Mouse (Mus musculus) embryo, embryonic 11 days (tissue): ENCODE results near the gene Lrrc73.

Experiments used
- DNase-seq: peaks from one replicate; pipeline ENCODE4 v3.0.0-alpha.2; 2015

Lrrc73 gene

DNA sequence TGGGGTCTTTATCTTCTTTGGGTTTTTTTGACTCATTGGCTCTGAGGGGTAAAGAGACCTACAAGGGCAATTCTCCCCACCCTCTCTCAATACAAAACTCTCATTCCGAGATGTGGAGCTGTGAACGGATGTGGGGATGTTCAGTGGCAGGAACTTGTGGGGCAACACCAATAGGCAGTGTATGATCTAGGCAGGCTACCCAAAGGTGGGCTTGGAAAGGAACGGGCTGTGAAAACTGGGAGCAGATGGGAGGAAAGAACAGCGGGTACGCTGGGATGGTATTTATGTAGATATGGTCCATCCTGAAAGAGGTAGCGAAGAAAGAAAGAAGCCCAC is 43.7 kb downstream of the Lrrc73 start:
- no peak for DNase-seq

GRCm38 (mm10) chr17:46297364-46298219 is 44.3 kb downstream of the Lrrc73 start, which contains the start of gene Dlk2:
TSS of gene Dlk2 (plus strand) at chr17:46297421.
- DNase-seq: peak; percentile 51

- peak; percentile 90 for DNase-seq
Measured at GRCm38 (mm10) chr17:46298220-46298913, 45.0 kb downstream of the Lrrc73 start.

DNA sequence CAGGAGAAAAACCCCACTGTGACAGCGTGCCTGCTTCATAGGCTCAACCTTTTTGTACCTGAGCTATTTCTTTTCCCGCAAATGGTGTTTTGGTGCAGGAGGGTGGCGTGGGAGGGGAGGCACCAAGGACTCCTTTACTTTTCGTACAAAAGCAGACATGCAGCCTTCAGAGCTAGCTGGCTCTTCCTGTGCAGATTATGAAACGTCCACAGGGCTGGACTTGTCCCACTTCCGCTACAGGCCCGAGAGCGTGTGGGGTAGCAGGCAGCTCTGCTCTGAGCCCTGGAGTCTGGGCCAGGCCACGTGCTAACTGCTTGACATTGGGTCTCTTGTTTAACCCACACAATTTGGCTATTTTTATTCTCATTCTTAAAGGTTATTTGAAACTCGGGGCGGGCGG is 48.6 kb downstream of the Lrrc73 start:
- DNase-seq: no peak

DNA sequence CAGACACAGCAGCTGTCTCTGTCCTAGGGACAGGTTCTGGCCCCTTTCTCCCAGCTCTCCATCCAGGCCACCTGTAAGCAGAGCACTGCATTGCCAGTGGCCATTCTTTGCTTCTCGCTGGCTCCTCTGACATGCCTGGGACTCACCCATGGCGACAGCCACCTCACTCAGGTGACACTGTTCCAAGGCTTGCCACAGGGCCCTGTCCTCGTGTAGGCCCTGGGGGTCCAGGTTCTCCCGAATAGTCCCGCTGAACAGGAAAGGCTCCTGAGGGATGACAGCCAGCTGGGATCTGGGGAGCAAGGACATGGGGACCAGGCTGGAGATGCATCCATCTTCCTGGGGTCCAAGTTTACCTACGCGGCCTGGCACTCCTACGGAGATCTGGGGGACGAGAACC is 50.9 kb downstream of the Lrrc73 start:
- DNase-seq: no peak
